Mouse (Mus musculus) splenic B cell, adult 2 months (primary cell): Measurements from ENCODE around the gene Tprn.
A peak's percentile ranks its signal among the peaks of the same experiment; 100 is the strongest.
"Not testable (repeated sequence)": the region's sequence is repeated elsewhere in the genome, so short reads cannot be mapped to it uniquely, and the experiment has no call there.

Experiments used
- DNase-seq: peaks from one replicate; pipeline ENCODE4 v3.0.0-alpha.2; 2011; ENCODE audit warnings: low read depth, low spot score
- H3K27me3 ChIP-seq: 2 replicates; pipeline ENCODE4 v1.6.1; 2012; ENCODE audit warnings: mild to moderate bottlenecking, low read length, moderate library complexity, mixed read lengths; ENCODE audit not compliant: control insufficient read depth, poor library complexity, insufficient read depth, severe bottlenecking
- H3K36me3 ChIP-seq: 2 replicates; pipeline ENCODE4 v1.6.1; 2012; ENCODE audit warnings: mild to moderate bottlenecking, low read length, moderate library complexity, mixed read lengths; ENCODE audit not compliant: control insufficient read depth, poor library complexity, insufficient read depth, severe bottlenecking

Gene Tprn

DNA sequence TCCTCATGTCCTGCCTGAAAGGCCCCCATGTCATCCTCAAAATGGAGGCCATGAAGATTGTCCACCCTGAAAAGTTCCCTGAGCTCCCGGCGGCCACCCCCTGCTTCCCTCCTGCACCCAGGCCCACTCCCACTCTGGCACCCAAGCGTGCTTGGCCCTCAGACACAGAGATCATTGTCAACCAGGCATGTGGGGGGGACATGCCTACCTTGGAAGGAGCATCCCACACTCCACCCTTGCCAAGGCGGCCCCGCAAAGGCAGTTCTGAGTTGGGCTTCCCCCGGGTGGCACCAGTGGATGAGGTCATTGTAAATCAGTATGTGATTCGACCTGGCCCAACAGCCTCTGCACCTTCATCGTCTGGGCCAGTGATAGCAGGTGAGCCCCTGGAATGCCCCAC is 19.1 kb upstream of the Tprn start:
- DNase-seq, result no peak
- Histone ChIP-seq H3K27me3 (peaks cover 3% of the 10 kb centered on the region; the same call in 1 of the 2 replicates), H3K36me3 (peaks cover 4% of the 10 kb centered on the region)

DNA sequence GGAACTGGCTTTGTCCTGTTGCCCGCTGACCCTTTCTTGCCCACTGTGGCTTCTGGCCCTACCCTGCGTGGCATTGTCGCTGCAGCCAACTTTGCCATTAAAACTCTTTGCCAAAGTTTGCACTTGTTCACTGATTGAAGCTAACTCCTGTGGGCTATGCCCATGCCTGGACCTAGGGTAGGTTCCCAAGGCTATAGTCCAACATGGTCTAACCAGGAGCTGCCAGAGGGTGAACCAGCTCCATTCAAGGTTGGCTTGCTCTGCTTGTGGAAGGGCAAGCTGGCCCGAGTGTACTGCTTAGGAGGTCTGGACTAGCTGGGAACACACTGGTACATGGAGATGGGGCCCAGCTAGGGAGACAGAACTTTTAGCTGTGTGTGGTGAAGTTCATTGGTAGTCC is 18.3 kb upstream of the Tprn start:
- DNase-seq, result no peak
- H3K27me3 ChIP-seq, result peaks cover 3% of the 10 kb centered on the region; the same call in 1 of the 2 replicates
- H3K36me3 ChIP-seq, result peaks cover 4% of the 10 kb centered on the region

DNA sequence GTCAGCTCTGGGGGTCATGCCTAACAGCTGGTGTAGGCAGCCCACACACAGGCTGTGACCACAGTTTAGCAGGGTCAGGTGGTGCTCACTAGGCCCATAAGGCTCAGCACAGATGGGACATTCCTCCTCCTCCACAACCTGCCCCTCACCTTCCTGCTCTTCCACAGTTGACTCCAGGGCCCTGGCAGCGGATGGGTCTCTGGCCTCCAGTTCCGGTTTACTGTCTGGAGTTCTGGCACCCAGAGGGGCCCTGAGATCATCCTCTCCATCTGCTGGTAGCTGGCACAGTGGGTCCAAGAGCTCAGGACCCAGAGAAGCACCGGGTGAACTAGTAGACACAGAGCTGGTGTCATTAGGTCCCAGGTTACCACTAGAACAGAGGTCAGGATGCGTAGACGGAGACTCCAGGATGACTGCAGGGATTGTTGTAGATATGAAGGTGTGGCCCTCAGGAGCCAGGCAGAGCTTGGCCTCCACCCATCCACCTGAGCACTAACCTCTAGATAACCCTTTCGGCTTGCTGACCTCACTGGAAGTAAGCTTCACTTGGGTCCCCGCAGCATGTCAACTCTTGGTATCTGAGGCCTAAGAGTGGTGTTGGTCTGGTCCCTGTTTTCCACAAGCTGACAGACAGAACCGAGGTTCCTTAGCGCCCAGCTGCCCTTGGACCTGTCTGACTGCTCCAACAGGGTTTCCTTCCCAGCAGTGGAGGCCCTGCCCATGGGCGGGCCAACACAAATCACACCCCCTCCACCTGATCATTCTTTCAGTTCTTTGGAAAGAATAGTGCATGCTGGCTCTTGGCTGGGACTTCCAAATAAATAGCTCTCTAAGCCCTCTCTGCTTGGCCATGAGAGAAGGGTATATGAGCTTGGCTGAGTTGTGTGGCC is 16.0 kb upstream of the Tprn start, which contains the start of gene AL732309.1:
Gene AL732309.1 (minus strand): TSS at position 681 of the 890 bp plus-strand sequence.
- peaks cover 3% of the 10 kb centered on the region; the same call in 1 of the 2 replicates for H3K27me3 ChIP-seq
- H3K36me3 ChIP-seq, result peaks cover 7% of the 10 kb centered on the region
- no peak for DNase-seq

DNA sequence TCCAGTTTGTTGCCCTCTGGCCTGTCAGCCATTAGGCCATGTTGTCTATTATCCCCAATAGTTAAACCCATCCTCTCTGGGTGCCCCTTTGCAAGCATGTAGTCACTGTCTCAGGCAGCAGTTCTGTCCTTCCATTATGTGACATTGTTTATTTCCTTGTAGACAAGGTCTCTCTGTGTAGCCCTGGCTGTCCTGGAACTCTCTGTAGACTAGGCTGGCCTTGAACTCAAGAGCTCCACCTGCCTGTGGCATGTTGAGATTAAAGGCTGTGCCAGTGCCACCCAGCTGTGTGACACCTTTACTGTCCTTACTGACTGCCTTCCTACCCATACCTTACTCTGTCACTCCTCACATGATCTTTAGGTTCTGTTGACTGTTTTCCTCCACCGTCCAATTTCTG is 10.1 kb upstream of the Tprn start:
- Histone ChIP-seq H3K36me3 (peaks cover 4% of the 10 kb centered on the region), H3K27me3 (no peaks in the 10 kb centered on the region)
- DNase-seq, result peak; percentile 58

DNA sequence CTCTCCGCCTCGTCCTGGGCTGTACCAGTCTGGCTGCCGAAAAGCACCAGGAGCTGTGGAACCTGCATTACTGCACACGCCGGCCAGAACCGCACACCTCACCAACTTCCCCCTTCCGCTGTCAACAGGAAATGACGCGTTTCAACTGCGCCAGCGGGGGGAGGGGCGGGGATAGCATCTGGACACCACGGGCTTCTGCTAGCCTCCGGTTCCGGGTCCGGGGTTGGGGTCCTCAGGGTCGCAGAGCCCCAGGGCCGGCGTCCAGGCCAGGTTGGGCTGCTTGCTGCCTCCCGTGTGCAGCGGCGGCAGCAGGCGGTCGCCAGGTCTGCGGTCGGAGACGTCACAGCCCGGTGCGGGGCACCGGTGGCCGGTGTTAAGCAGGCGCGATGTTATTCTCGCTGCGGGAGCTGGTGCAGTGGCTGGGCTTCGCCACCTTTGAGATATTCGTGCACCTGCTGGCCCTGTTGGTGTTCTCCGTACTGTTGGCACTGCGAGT is 7.1 kb upstream of the Tprn start, which contains the start of gene Tmem203:
Gene Tmem203 (plus strand): TSS at position 156 of the 496 bp plus-strand sequence.
- Histone ChIP-seq H3K36me3 (no peaks in the 10 kb centered on the region; the same call in 1 of the 2 replicates), H3K27me3 (no peaks in the 10 kb centered on the region)
- DNase-seq, result peak; percentile 93

DNA sequence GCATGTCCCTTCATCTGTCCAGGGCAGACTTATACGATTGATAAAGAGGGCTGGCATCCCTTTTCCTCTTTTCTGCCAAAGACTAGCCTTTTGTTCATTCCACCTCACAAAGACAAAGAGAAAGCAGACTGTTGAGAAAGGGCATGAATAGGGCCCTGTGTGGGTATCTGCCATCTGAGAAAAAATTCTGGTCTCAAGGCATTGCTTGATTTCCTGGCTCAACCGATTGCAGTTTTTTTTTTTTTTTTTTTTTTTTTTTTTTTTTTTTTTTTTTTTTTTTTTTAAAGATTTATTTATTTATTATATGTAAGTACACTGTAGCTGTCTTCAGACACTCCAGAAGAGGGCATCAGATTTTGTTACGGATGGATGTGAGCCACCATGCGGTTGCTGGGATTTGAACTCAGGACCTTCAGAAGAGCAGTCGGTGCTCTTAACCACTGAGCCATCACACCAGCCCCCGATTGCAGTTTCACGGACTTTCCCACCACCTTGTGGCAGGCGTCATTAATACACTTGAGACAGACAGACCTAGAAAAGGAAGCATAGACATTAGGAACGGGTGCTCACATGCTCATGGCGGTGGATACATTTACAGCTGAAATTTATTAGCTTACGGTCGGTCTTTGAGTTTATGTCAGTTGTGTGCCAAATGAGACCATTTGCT is 5.8 kb upstream of the Tprn start:
- peak; percentile 82 for DNase-seq
- H3K36me3 ChIP-seq, H3K27me3 ChIP-seq: not testable (repeated sequence)

DNA sequence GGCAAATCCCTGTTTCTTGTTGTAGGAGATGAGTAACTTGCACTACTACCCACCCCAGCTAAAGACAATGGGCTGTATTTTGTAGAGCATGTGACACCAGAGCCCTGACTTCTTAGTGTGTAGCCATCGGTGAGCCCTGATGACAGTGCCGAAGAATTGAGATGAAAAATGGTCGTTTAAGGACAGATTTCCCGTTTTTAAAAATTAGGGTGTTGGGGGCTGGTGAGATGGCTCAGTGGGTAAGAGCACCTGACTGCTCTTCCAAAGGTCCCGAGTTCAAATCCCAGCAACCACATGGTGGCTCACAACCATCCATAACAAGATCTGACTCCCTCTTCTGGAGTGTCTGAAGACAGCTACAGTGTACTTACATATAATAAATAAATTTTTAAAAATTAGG is 5.2 kb upstream of the Tprn start:
- not testable (repeated sequence) for H3K27me3 ChIP-seq, DNase-seq, H3K36me3 ChIP-seq

DNA sequence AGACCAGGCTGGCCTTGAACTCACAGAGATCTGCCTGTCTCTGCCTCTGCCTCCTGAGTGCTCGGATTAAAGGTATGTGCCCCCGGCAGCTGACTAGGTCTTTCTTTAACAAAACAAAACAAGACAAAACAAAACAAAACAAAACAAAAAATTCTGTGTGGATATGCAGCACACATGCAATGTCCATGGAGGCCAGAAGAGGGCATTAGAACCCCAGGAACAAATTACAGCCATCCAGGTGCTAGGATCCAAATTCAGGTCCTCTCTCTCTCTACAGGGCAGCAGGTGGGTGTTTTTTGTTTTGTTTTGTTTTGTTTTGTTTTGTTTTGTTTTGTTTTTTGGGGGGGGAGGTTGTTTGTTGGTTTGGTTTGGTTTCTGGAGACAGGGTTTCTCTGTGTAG is 3.5 kb upstream of the Tprn start:
- no peaks in the 10 kb centered on the region for H3K27me3 ChIP-seq
- no peaks in the 10 kb centered on the region for H3K36me3 ChIP-seq
- DNase-seq, result peak; percentile 63

DNA sequence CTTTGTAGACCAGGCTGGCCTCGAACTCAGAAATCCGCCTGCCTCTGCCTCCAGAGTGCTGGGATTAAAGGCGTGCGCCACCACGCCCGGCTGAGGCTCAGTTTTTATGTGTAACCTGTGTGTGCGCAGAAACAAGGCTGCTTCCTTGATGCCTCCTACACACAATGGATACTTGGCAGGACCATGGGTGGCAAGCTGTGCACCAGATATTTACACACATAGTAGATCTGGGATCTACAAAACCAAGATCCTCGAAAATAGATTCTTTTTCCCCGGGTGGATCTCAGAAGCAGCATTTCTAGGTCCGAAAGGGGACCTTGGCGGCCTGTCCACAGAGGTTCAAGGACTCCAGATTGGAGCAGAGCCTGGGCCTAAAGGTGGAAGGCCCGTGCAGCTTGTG is 548 bp upstream of the Tprn start:
- Histone ChIP-seq H3K27me3 (no peaks in the 10 kb centered on the region), H3K36me3 (no peaks in the 10 kb centered on the region)
- no peak for DNase-seq

DNA sequence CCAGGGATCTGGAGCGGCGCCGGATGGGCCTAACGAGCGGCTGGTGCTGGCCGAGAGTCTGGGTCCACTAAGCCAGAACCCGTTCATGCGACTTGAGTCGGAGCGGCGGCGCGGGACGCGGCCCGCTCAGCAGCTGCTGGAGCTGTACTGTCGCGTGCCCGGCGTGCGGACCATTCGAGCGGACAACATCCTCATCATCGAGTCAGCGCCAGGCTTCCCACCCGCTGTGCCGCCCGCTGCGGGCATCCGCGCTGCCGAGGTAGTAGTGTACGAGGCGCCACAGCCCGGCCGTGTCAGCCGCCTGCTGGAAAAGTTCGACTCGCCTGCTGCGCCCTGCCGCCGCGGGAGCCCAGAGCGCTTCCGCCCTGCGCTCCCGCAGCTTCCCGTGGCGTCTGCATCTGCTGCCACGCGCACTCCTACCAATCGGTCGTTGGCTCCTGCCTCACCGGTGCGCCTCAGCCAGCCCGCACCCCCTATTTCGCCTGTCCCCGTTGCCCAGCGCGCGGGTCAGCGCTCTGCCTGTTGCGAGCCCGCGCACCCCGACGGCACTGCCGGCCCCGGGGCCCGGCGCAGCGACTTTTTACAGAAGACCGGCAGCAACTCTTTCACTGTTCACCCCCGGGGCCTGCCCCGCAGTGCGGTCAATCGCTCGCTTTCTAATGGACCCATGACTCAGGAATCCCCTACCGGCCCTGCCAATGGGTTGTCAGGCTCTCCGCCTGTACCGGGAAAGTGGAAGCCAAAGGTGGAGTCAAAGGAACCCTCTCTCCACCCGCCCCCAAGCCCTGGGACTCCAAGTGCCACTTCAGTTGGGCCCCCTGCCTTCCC is 591 bp downstream of the Tprn start:
- DNase-seq, result peak; percentile 59
- Histone ChIP-seq H3K36me3 (no peaks in the 10 kb centered on the region), H3K27me3 (no peaks in the 10 kb centered on the region)

DNA sequence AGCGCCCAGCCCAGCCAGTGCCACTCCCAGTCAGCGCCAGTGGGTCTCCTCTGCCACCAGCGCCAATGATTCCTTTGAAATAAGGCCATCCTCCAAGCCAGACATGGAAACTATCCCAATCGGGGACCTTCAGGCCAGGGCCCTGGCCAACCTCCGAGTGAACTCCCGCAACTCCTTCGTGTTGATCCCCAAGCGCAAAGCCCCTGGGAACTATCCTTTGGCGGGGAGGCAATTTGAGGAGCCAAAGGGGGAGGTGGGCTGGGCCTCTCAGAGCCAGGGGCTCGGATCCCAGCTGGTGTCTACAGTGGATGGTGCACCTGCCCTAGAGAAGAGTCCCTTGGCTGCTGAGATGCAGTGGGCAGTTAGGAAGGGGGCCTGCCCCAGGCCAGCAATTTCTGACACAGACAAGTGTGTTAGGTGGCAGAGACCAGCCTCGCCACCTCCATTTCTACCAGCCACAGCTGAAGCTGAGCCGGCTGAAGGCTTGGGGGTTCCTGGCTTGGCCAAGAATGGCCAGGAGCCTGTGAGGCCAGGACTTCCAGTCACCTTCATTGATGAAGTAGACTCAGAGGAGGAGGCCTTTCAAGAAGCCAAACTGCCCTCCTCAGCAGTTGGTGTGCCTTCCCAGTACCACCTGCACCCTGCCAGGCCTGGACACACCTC is 1.3 kb downstream of the Tprn start:
- no peaks in the 10 kb centered on the region; the same call in 1 of the 2 replicates for H3K36me3 ChIP-seq
- DNase-seq, result no peak
- no peaks in the 10 kb centered on the region for H3K27me3 ChIP-seq

DNA sequence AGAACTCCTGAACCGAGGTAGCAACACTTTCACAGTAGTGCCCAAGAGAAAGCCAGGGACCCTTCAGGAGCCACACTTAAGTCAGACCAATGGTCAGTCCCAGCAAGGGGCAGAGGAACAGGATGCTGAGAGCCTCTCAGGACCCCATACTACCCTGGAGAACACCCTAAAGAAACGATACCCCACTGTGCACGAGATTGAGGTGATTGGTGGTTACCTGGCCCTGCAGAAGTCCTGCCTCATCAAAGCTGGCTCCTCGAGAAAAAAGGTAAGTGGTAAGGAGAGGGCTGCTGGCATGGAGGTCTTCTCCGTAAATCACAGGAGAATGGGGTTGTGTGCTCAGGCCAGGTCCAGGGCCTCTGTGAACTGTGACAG is 1.9 kb downstream of the Tprn start:
- no peak for DNase-seq
- H3K27me3 ChIP-seq, result no peaks in the 10 kb centered on the region

DNA sequence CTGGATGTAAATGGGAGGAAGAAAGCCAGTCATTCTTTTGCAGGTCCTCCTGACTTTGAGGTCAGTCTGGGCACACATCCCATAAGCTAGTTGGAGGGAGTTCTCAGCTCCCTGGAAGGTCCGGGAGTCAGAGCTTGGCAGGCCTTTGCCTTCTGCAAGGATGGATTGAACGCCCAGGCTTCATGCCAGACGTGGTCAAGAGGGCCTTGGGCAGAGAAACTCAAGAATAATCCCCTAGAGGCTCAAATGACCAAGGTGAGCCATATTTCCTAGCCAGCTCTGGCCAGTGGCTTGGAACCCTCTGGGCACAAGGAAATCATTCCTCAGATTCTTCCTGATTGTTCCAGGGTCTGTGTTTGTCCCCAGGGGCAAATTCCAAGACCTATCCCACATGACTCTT is 2.4 kb downstream of the Tprn start:
- no peak for DNase-seq
- no peaks in the 10 kb centered on the region for H3K27me3 ChIP-seq
- H3K36me3 ChIP-seq, result no peaks in the 10 kb centered on the region; the same call in 1 of the 2 replicates

More for the DNA sequence above, 1.9 kb downstream of the Tprn start:
- no peaks in the 10 kb centered on the region; the same call in 1 of the 2 replicates for H3K36me3 ChIP-seq
